Mouse (Mus musculus) hindlimb bud, embryonic 11.5 days (tissue): ENCODE results near the gene D930048N14Rik.
"Not testable (repeated sequence)": the region's sequence is repeated elsewhere in the genome, so short reads cannot be mapped to it uniquely, and the experiment has no call there.

Source experiments
- DNase-seq: peaks from one replicate; pipeline ENCODE4 v3.0.0-alpha.2; 2012; ENCODE audit warnings: low read depth, low spot score; ENCODE audit errors: extremely low spot score

The D930048N14Rik gene

DNA sequence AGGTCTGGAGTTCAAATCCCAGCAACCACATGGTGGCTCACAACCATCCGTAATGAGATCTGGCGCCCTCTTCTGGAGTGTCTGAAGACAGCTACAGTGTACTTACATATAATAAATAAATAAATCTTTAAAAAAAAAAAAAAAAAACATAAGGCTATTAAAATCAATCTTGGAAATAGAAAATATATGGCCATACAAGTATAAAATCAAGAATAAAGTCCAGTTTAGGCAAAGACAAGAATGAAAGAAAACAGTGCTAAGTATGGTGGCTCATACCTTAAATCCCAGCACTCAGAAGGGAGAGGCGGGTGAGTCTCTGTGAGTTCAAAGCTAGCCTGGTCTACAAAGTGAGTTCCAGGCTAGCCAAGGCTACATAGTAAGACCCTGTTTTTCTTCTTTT, 39.8 kb downstream of the D930048N14Rik start:
- DNase-seq: not testable (repeated sequence)

DNA sequence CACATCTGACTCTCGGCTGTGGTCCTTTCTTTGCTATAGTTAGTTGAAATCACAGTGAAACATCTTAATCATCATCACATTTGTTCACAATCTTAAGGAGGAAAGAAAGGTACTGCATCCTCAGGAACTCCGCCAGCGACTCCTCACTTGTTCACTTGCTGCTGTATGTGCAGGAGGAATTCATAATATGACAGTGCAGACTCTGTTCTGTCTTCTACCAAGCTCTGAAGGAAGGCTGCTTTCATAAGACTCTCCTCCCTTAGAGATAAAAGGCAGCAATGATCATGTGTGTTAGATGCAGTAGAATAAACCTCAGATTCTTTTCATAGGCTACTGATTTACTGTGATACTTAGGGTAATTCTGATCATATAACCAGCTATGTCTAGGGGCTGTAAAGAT, 44.2 kb downstream of the D930048N14Rik start:
- no peak for DNase-seq

DNA sequence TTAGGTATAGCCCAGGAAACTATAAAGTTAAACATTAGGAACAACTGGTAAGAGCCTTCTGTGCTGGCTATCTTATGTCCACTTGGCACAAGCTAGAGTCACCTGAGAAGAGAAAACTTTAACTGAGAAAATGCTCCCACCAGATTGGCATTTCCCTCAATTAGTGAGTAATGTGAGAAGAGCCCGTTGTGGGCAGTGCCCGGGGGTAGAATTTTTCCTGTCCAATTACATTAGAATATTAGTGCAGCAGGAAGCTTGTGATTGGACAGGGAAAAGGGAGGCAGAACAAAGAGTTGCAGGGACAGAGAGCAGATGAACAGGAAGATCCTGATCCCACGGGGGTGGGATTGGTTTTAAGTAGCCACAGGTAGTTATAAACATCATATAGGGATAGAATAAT, 52.1 kb downstream of the D930048N14Rik start:
- no peak for DNase-seq

DNA sequence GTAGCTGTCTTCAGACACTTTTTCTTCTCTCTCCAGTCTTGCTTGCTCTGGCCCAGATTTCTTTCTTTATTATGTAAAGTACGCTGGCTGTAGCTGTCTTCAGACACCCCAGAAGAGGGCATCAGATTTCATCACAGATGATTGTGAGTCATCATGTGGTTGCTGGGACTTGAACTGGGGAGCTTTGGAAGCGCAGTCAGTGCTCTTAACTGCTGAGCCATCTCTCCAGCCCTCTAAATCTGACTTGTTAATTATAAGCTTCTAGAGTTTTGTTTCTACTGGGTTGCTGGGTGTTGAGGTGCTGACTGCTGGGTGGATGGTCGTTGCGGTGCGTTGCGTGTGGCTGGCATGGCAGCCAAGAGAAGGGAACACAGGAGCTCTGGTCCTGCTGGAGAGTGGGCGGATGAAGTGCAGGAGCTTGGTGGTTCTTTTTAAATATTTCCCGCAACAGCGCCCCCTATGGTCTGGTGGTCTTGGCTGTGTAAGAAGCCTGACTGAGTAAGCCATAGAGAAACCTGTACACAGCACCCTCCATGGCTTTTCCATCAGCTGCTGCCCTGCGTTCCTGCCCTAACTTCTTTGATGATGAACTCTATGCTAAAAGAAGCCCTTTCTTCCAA, 52.7 kb downstream of the D930048N14Rik start:
- DNase-seq: no peak

DNA sequence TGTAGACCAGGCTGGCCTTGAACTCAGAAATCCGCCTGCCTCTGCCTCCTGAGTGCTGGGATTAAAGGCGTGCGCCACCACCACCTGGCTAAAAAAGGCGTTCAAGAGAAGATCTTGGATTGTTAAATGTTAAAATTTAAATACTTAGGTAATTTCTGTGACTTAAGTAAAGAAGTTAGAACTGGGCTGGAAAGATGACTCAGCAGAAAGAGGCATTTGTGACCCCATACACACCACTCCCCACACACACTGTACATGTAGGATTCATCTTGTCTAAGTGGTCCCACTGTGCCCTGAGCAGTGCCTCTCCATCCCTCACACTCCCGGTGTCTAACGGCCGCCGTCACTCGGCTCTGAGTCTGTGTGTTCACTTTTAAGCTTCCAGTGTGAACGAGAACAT, 55.7 kb downstream of the D930048N14Rik start:
- DNase-seq: no peak

DNA sequence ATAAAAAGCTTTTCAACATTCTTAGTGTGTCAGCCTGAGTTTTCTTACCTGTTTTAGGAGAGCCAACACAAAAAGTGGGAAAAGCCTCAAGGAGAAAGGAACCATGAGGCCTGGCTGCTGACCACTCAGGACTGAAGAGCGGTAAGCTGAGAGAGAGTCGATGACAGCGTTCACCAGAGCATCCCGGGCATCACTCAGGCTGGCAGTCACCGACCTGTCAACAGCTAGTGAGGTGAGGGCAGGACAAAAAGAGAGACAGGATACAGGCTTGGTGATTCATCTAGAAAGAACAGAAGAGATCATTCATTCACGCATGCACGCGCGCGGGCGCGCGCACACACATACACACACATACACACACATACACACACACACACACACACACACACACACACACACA, 56.3 kb downstream of the D930048N14Rik start:
- DNase-seq: no peak
